Mouse (Mus musculus): ENCODE results near the gene Olfr1249. TPM values are rescaled to one million over a fixed set of nuclear protein-coding genes. Genes with fewer than 3 reads are reported as not detected.
"Not testable (repeated sequence)": the region's sequence is repeated elsewhere in the genome, so short reads cannot be mapped to it uniquely, and the experiment has no call there.

Olfr1249 gene
- not detected in 2 replicates for polyA plus RNA-seq (2014; fragmentation: Nextera tagmentation; extraction: Ambion mirVana)

- 92% methylated on average over 2 of the region's 2 CpGs for WGBS
- Histone ChIP-seq H3K4me2 (ENCODE audit: low read depth, low read length) (no peak within 1 kb of the TSS), H3K9ac (replicated peaks; ENCODE audit: low read depth, low read length) (no peak within 1 kb of the TSS), H3K36me3 (ENCODE audit: control insufficient read depth, insufficient read depth, low read length) (no peaks in the 10 kb centered on the region), H3K4me3 (ENCODE audit: low read depth, low read length) (no peak within 1 kb of the TSS), H3K27ac (ENCODE audit: low read depth, low read length) (no peak within 1 kb of the TSS), H3K9me3 (ENCODE audit: control insufficient read depth, low read length) (no peaks in the 10 kb centered on the region), H3K4me1 (ENCODE audit: control insufficient read depth, insufficient read depth, low read length) (no peaks in the 10 kb centered on the region), H3K27me3 (ENCODE audit: control insufficient read depth, insufficient read depth, low read length) (no peaks in the 10 kb centered on the region)
- no peak for ATAC-seq (ENCODE audit: low read depth)
Observed at GRCm38 (mm10) chr2:89634883-89635282, at the start of gene Olfr1249. Olfr1249 (minus strand) TSS chr2:89634983.

- ATAC-seq (ENCODE audit: low read depth) = no peak
- Histone ChIP-seq H3K9me3 (ENCODE audit: control insufficient read depth, low read length) (no peaks in the 10 kb centered on the region), H3K36me3 (ENCODE audit: control insufficient read depth, insufficient read depth, low read length) (no peaks in the 10 kb centered on the region), H3K4me1 (ENCODE audit: control insufficient read depth, insufficient read depth, low read length) (no peaks in the 10 kb centered on the region), H3K4me2 (ENCODE audit: low read depth, low read length) (no peak within 1 kb of the TSS), H3K27me3 (ENCODE audit: control insufficient read depth, insufficient read depth, low read length) (no peaks in the 10 kb centered on the region), H3K4me3 (ENCODE audit: low read depth, low read length) (no peak within 1 kb of the TSS), H3K9ac (replicated peaks; ENCODE audit: low read depth, low read length) (no peak within 1 kb of the TSS), H3K27ac (ENCODE audit: low read depth, low read length) (no peak within 1 kb of the TSS)
Observed at GRCm38 (mm10) chr2:89671836-89672235, 37.1 kb upstream of the Olfr1249 start, which contains the start of gene Olfr1251. Olfr1251 (minus strand) TSS chr2:89671936.

- Histone ChIP-seq H3K4me3 (ENCODE audit: low read depth, low read length) (no peak within 1 kb of the TSS), H3K9ac (replicated peaks; ENCODE audit: low read depth, low read length) (no peak within 1 kb of the TSS), H3K27me3 (ENCODE audit: control insufficient read depth, insufficient read depth, low read length) (no peaks in the 10 kb centered on the region), H3K4me2 (ENCODE audit: low read depth, low read length) (no peak within 1 kb of the TSS), H3K4me1 (ENCODE audit: control insufficient read depth, insufficient read depth, low read length) (no peaks in the 10 kb centered on the region), H3K27ac (ENCODE audit: low read depth, low read length) (no peak within 1 kb of the TSS), H3K36me3 (ENCODE audit: control insufficient read depth, insufficient read depth, low read length) (no peaks in the 10 kb centered on the region), H3K9me3 (ENCODE audit: control insufficient read depth, low read length) (no peaks in the 10 kb centered on the region)
- ATAC-seq (ENCODE audit: low read depth) = no peak
Observed at GRCm38 (mm10) chr2:89661367-89661766, 26.6 kb upstream of the Olfr1249 start, which contains the start of gene Olfr1250. Olfr1250 (minus strand) TSS chr2:89661467.

- H3K36me3 ChIP-seq (ENCODE audit: control insufficient read depth, insufficient read depth, low read length); H3K4me1 ChIP-seq (ENCODE audit: control insufficient read depth, insufficient read depth, low read length); H3K9me3 ChIP-seq (ENCODE audit: control insufficient read depth, low read length); H3K4me2 ChIP-seq (ENCODE audit: low read depth, low read length); H3K27me3 ChIP-seq (ENCODE audit: control insufficient read depth, insufficient read depth, low read length); H3K9ac ChIP-seq (replicated peaks; ENCODE audit: low read depth, low read length); ATAC-seq (ENCODE audit: low read depth); H3K27ac ChIP-seq (ENCODE audit: low read depth, low read length); H3K4me3 ChIP-seq (ENCODE audit: low read depth, low read length): not testable (repeated sequence)
- 96% methylated on average over 1 of the region's 1 CpGs for WGBS
Observed at GRCm38 (mm10) chr2:89618145-89618544, 16.6 kb downstream of the Olfr1249 start, which contains the start of gene Olfr1248. Olfr1248 (minus strand) TSS chr2:89618245.

GRCm38 (mm10) chr2:89614030-89614429, 20.8 kb downstream of the Olfr1249 start, which contains the start of gene Olfr1247:
Olfr1247 (minus strand) TSS chr2:89614130.
- Histone ChIP-seq H3K4me3 (ENCODE audit: low read depth, low read length) (no peak within 1 kb of the TSS), H3K9ac (replicated peaks; ENCODE audit: low read depth, low read length) (no peak within 1 kb of the TSS), H3K27me3 (ENCODE audit: control insufficient read depth, insufficient read depth, low read length) (no peaks in the 10 kb centered on the region), H3K9me3 (ENCODE audit: control insufficient read depth, low read length) (no peaks in the 10 kb centered on the region), H3K4me2 (ENCODE audit: low read depth, low read length) (no peak within 1 kb of the TSS), H3K27ac (ENCODE audit: low read depth, low read length) (no peak within 1 kb of the TSS), H3K4me1 (ENCODE audit: control insufficient read depth, insufficient read depth, low read length) (no peaks in the 10 kb centered on the region), H3K36me3 (ENCODE audit: control insufficient read depth, insufficient read depth, low read length) (no peaks in the 10 kb centered on the region)
- no peak for ATAC-seq (ENCODE audit: low read depth)
- WGBS = 94% methylated on average over 2 of the region's 2 CpGs

GRCm38 (mm10) chr2:89593057-89593456, 41.7 kb downstream of the Olfr1249 start, which contains the start of gene Olfr1246:
Olfr1246 (minus strand) TSS chr2:89593157.
- WGBS = 88% methylated on average over 2 of the region's 2 CpGs
- Histone ChIP-seq H3K4me1 (ENCODE audit: control insufficient read depth, insufficient read depth, low read length) (no peaks in the 10 kb centered on the region), H3K36me3 (ENCODE audit: control insufficient read depth, insufficient read depth, low read length) (no peaks in the 10 kb centered on the region), H3K27ac (ENCODE audit: low read depth, low read length) (no peak within 1 kb of the TSS), H3K9ac (replicated peaks; ENCODE audit: low read depth, low read length) (no peak within 1 kb of the TSS), H3K9me3 (ENCODE audit: control insufficient read depth, low read length) (no peaks in the 10 kb centered on the region), H3K4me2 (ENCODE audit: low read depth, low read length) (no peak within 1 kb of the TSS), H3K27me3 (ENCODE audit: control insufficient read depth, insufficient read depth, low read length) (no peaks in the 10 kb centered on the region), H3K4me3 (ENCODE audit: low read depth, low read length) (no peak within 1 kb of the TSS)
- ATAC-seq (ENCODE audit: low read depth) = no peak

Other genes with a start within 250 kb of the Olfr1249 start
- not detected in 2 replicates for gene Olfr1238, start 225.3 kb downstream of the Olfr1249 start, polyA plus RNA-seq (2014; fragmentation: Nextera tagmentation; extraction: Ambion mirVana)
- gene Olfr1239, start 214.6 kb downstream of the Olfr1249 start, polyA plus RNA-seq (2014; fragmentation: Nextera tagmentation; extraction: Ambion mirVana) = not detected in 2 replicates
- not detected in 2 replicates for gene Olfr1240, start 192.0 kb downstream of the Olfr1249 start, polyA plus RNA-seq (2014; fragmentation: Nextera tagmentation; extraction: Ambion mirVana)
- not detected in 2 replicates for gene Olfr1241, start 147.9 kb downstream of the Olfr1249 start, polyA plus RNA-seq (2014; fragmentation: Nextera tagmentation; extraction: Ambion mirVana)
- gene Olfr1242, start 136.6 kb downstream of the Olfr1249 start, polyA plus RNA-seq (2014; fragmentation: Nextera tagmentation; extraction: Ambion mirVana) = not detected in 2 replicates
- gene Olfr1243, start 103.5 kb downstream of the Olfr1249 start, polyA plus RNA-seq (2014; fragmentation: Nextera tagmentation; extraction: Ambion mirVana) = not detected in 2 replicates
- not detected in 2 replicates for gene Olfr1245, start 56.5 kb downstream of the Olfr1249 start, polyA plus RNA-seq (2014; fragmentation: Nextera tagmentation; extraction: Ambion mirVana)
- not detected in 2 replicates for gene Olfr1246, start 41.8 kb downstream of the Olfr1249 start, polyA plus RNA-seq (2014; fragmentation: Nextera tagmentation; extraction: Ambion mirVana)
- not detected in 2 replicates for gene Olfr1247, start 20.9 kb downstream of the Olfr1249 start, polyA plus RNA-seq (2014; fragmentation: Nextera tagmentation; extraction: Ambion mirVana)
- gene Olfr1248, start 16.7 kb downstream of the Olfr1249 start, polyA plus RNA-seq (2014; fragmentation: Nextera tagmentation; extraction: Ambion mirVana) = not detected in 2 replicates
- gene Olfr1250, start 26.5 kb upstream of the Olfr1249 start, polyA plus RNA-seq (2014; fragmentation: Nextera tagmentation; extraction: Ambion mirVana) = not detected in 2 replicates
- gene Olfr1251, start 37.0 kb upstream of the Olfr1249 start, polyA plus RNA-seq (2014; fragmentation: Nextera tagmentation; extraction: Ambion mirVana) = not detected in 2 replicates
- not detected in 2 replicates for gene Olfr1252, start 90.0 kb upstream of the Olfr1249 start, polyA plus RNA-seq (2014; fragmentation: Nextera tagmentation; extraction: Ambion mirVana)
- gene Olfr1253, start 122.1 kb upstream of the Olfr1249 start, polyA plus RNA-seq (2014; fragmentation: Nextera tagmentation; extraction: Ambion mirVana) = not detected in 2 replicates
- gene Olfr1254, start 158.6 kb upstream of the Olfr1249 start, polyA plus RNA-seq (2014; fragmentation: Nextera tagmentation; extraction: Ambion mirVana) = not detected in 2 replicates
- gene Olfr1255, start 177.1 kb upstream of the Olfr1249 start, polyA plus RNA-seq (2014; fragmentation: Nextera tagmentation; extraction: Ambion mirVana) = not detected in 2 replicates
- gene Olfr1256, start 206.6 kb upstream of the Olfr1249 start, polyA plus RNA-seq (2014; fragmentation: Nextera tagmentation; extraction: Ambion mirVana) = not detected in 2 replicates
- gene Olfr48, start 213.2 kb upstream of the Olfr1249 start, polyA plus RNA-seq (2014; fragmentation: Nextera tagmentation; extraction: Ambion mirVana) = not detected in 2 replicates
- not detected in 2 replicates for gene Olfr1257, start 243.5 kb upstream of the Olfr1249 start, polyA plus RNA-seq (2014; fragmentation: Nextera tagmentation; extraction: Ambion mirVana)